Comparison of ENCODE assay signal across 9 mouse cellular contexts in the genomic region with DNA sequence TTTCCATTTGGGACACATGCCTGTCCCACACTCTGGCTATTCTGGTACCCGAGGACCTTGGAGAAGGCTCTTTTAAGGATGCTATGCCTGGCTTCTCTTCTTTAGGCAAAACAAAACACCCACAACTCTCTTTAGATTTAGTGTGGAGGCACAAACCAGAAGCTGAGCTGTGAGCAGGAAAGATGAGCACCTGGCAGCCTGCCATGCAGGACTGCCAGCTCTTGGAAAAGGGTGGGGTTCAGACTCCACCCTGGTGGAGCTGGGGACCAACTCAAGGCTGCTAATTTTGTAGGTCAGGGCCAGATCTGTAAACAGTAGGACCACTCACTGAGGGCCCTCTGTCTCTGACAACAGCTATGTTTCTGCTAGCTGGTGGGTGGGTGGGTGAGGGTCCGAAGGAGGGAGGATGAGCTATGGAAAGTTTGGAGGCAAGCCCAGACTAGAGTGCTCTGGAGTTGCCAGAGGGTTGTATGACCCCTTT. TPM values are rescaled to one million over a fixed set of nuclear protein-coding genes. Genes with fewer than 3 reads are reported as not detected.
A peak's percentile ranks its signal among the peaks of the same experiment; 100 is the strongest.
DNase-seq lines count a peak whose midpoint lies in the region; ATAC-seq and TF ChIP-seq lines count a peak whose summit lies in the region.
"Had no signal": no experiment of that assay in that cellular context is flagged by ENCODE, and none has a peak within 500 bp of the region (broad histone marks: within the 10 kb centered on the region; RNA-seq: fewer than 3 reads in every experiment).

No protein-coding gene starts in this region.

- no peak for ATAC-seq in forebrain, postnatal 0 days
- ATAC-seq in forebrain, embryonic 13.5 days: no peak

- H3K27ac ChIP-seq in forebrain, postnatal 0 days (ENCODE audit: low read depth, low read length): 0 out of 2 replicates have a peak overlapping the region, but pooled peaks have one; percentile 9
- no peak overlapping the region for H3K27ac ChIP-seq in forebrain, embryonic 13.5 days
- H3K27ac ChIP-seq: midbrain, embryonic 12.5 days had no signal

- no peaks in the 10 kb centered on the region for H3K9me3 ChIP-seq in forebrain, postnatal 0 days (ENCODE audit: low read length)
- no peaks in the 10 kb centered on the region for H3K9me3 ChIP-seq in forebrain, embryonic 13.5 days (replicated peaks)
- H3K9me3 ChIP-seq: midbrain, embryonic 12.5 days had no signal

- H3K4me3 ChIP-seq in forebrain, postnatal 0 days (ENCODE audit: low read depth, low read length): no peak overlapping the region
- H3K4me3 ChIP-seq in forebrain, embryonic 13.5 days: no peak overlapping the region
- H3K4me3 ChIP-seq: midbrain, embryonic 12.5 days had no signal

- no peak overlapping the region for H3K4me2 ChIP-seq in forebrain, postnatal 0 days (ENCODE audit: low read depth)
- no peak overlapping the region for H3K4me2 ChIP-seq in forebrain, embryonic 13.5 days
- H3K4me2 ChIP-seq: midbrain, embryonic 12.5 days had no signal

- 38% methylated on average over 2 of the region's 2 CpGs for WGBS in forebrain, postnatal 0 days
- WGBS in forebrain, embryonic 13.5 days: 64% methylated on average over 2 of the region's 2 CpGs

- H3K9ac ChIP-seq in forebrain, postnatal 0 days: no peak overlapping the region
- no peak overlapping the region for H3K9ac ChIP-seq in forebrain, embryonic 13.5 days
- H3K9ac ChIP-seq: midbrain, embryonic 12.5 days had no signal

- no peaks in the 10 kb centered on the region for H3K27me3 ChIP-seq in forebrain, postnatal 0 days (ENCODE audit: insufficient read depth, low read length)
- H3K27me3 ChIP-seq in forebrain, embryonic 13.5 days: no peaks in the 10 kb centered on the region
- H3K27me3 ChIP-seq: midbrain, embryonic 12.5 days had no signal

- 0 out of 2 replicates have a peak, but pooled peaks cover 3% of the 10 kb centered on the region for H3K36me3 ChIP-seq in forebrain, postnatal 0 days (ENCODE audit: insufficient read depth)
- no peaks in the 10 kb centered on the region for H3K36me3 ChIP-seq in forebrain, embryonic 13.5 days (ENCODE audit: poor library complexity, severe bottlenecking)
- H3K36me3 ChIP-seq: midbrain, embryonic 12.5 days had no signal

- DNase-seq in forebrain, postnatal 0 days: no peak
- DNase-seq in 3T3-L1 (ENCODE audit: low read depth, low spot score) (peak; percentile 40), liver (peak; percentile 90)
- DNase-seq in cerebellum, postnatal 25 days: peak; percentile 51 to 73
- peak; percentile 82 to 89 for DNase-seq in spleen, postnatal 4 days (ENCODE audit: low spot score in 2 of 2)
- no peak for DNase-seq in embryo, embryonic 10 days (ENCODE audit: low spot score)
- no peak for DNase-seq in heart, adult 18-20 months

- no peaks in the 10 kb centered on the region for H3K4me1 ChIP-seq in forebrain, postnatal 0 days (ENCODE audit: insufficient read depth)
- H3K4me1 ChIP-seq in forebrain, embryonic 13.5 days: peaks cover 17% of the 10 kb centered on the region
- H3K4me1 ChIP-seq: midbrain, embryonic 12.5 days had no signal

- TF ChIP-seq CTCF in forebrain, postnatal 0 days (IDR thresholded peaks at IDR 0.05; ENCODE audit: low read depth): no peak

RNA-seq across cellular contexts. Expression of gene Ampd3, which starts 13.3 kb away (rescaled TPM):
- total RNA-seq in forebrain, postnatal 0 days (2014; rRNA removed): 9.9 and 11.0 TPM in 2 replicates
- 4.8 and 8.6 TPM in 2 replicates for polyA plus RNA-seq in forebrain, postnatal 0 days (2015; fragmentation: Nextera tagmentation; extraction: Ambion mirVana)
- polyA plus RNA-seq in forebrain, embryonic 13.5 days (2015; fragmentation: Nextera tagmentation; extraction: Ambion mirVana): 1.5 TPM in 2 replicates
- total RNA-seq in heart, adult 18-20 months (2021): 10 to 100 TPM; 31.3 to 34.4 TPM

Comparison
In these comparisons a context has a peak if more than half of its experiments do, and no peak if none do; other contexts are left out.
1. DNase-seq: peak in 3T3-L1 (single experiment), cerebellum, postnatal 25 days (2 of 2), liver (single experiment) and spleen, postnatal 4 days (2 of 2); none in forebrain, postnatal 0 days (single experiment), embryo, embryonic 10 days (single experiment) and heart, adult 18-20 months (0 of 2).